Mouse (Mus musculus): Measurements from ENCODE around the gene Gls.
A peak's percentile ranks its signal among the peaks of the same experiment; 100 is the strongest.

The Gls gene

GRCm38 (mm10) chr1:52154890-52155289 is 78.1 kb downstream of the Gls start:
- DNase-seq: no peak

- no peak for DNase-seq
These were observed 80.1 kb downstream of the Gls start for GRCm38 (mm10) chr1:52152936-52153335.

- no peak for DNase-seq
These were observed 80.7 kb downstream of the Gls start for GRCm38 (mm10) chr1:52152369-52152768.

- no peak for DNase-seq
These were observed 81.9 kb downstream of the Gls start for GRCm38 (mm10) chr1:52151166-52151565.

GRCm38 (mm10) chr1:52150676-52151075 is 82.4 kb downstream of the Gls start:
- no peak for DNase-seq

GRCm38 (mm10) chr1:52149934-52150346 is 83.1 kb downstream of the Gls start:
- DNase-seq: peak; percentile 83

GRCm38 (mm10) chr1:52148696-52149095 is 84.3 kb downstream of the Gls start:
- no peak for DNase-seq

- no peak for DNase-seq
These were observed 84.9 kb downstream of the Gls start for GRCm38 (mm10) chr1:52148178-52148577.

- DNase-seq: no peak
These were observed 85.6 kb downstream of the Gls start for GRCm38 (mm10) chr1:52147431-52147830.

- peak; percentile 59 for DNase-seq
These were observed 86.6 kb downstream of the Gls start for GRCm38 (mm10) chr1:52146214-52146970.

GRCm38 (mm10) chr1:52144907-52145306 is 88.1 kb downstream of the Gls start:
- no peak for DNase-seq

GRCm38 (mm10) chr1:52143596-52144156 is 89.4 kb downstream of the Gls start:
- DNase-seq: no peak

- DNase-seq: no peak
These were observed 89.8 kb downstream of the Gls start for GRCm38 (mm10) chr1:52143191-52143590.

GRCm38 (mm10) chr1:52142117-52142516 is 90.9 kb downstream of the Gls start:
- DNase-seq: no peak

- no peak for DNase-seq
These were observed 91.5 kb downstream of the Gls start for GRCm38 (mm10) chr1:52141482-52141881.

GRCm38 (mm10) chr1:52140534-52140933 is 92.5 kb downstream of the Gls start:
- DNase-seq: no peak

- no peak for DNase-seq
These were observed 95.7 kb downstream of the Gls start for GRCm38 (mm10) chr1:52137292-52137691.

GRCm38 (mm10) chr1:52133254-52133653 is 99.8 kb downstream of the Gls start:
- no peak for DNase-seq

- no peak for DNase-seq
These were observed 101.2 kb downstream of the Gls start for GRCm38 (mm10) chr1:52131787-52132377.

- no peak for DNase-seq
These were observed 103.2 kb downstream of the Gls start for GRCm38 (mm10) chr1:52129794-52130193.

GRCm38 (mm10) chr1:52127350-52127749 is 105.7 kb downstream of the Gls start:
- DNase-seq: no peak

GRCm38 (mm10) chr1:52124818-52125217 is 108.2 kb downstream of the Gls start:
- DNase-seq: no peak

- no peak for DNase-seq
These were observed 112.0 kb downstream of the Gls start for GRCm38 (mm10) chr1:52121052-52121451.

GRCm38 (mm10) chr1:52120191-52120590 is 112.8 kb downstream of the Gls start:
- no peak for DNase-seq
